Mouse (Mus musculus): ENCODE measurements around the gene Rnf130. TPM values are rescaled to one million over a fixed set of nuclear protein-coding genes. Genes with fewer than 3 reads are reported as not detected.

The Rnf130 gene
- polyA plus RNA-seq, 1 experiment from 2014 or later = 90.9 TPM

DNA sequence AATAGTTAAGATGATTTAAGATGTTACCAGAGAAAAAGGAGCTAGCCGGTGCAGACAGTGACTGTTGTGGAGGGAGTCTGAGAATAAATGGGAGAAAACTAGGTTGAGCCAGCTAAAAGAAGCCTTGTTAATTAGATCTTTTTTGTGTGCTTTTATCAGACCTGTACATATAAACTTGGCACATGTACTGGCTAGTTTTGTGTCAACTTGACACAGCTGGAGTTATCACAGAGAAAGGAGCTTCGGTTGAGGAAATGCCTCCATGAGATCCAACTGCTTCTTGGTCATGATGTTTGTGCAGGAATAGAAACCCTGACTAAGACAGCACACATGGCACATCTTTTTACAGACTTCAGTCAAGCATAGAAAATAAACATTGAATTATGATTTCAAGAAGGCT, 32.6 kb downstream of the Rnf130 start:
- no peaks in the 10 kb centered on the region for H3K4me1 ChIP-seq (ENCODE audit: control insufficient read depth, insufficient read depth, low read length)
- no peaks in the 10 kb centered on the region for H3K27me3 ChIP-seq (ENCODE audit: control insufficient read depth, insufficient read depth, low read length)
- DNase-seq (ENCODE audit: low spot score, missing footprints) (no peak), ATAC-seq (ENCODE audit: low FRiP score) (no peak)
- 89% methylated on average over 2 of the region's 2 CpGs for WGBS
- H3K9ac ChIP-seq (ENCODE audit: low read length) = no peak overlapping the region
- H3K4me2 ChIP-seq = no peak overlapping the region
- H3K36me3 ChIP-seq (ENCODE audit: control insufficient read depth, insufficient read depth, low read length) = peaks cover 7% of the 10 kb centered on the region; the same call in 1 of the 2 replicates
- H3K27ac ChIP-seq (ENCODE audit: low read depth, low read length) = no peak overlapping the region
- H3K4me3 ChIP-seq (ENCODE audit: low read depth, low read length) = no peak overlapping the region
- H3K9me3 ChIP-seq (ENCODE audit: control insufficient read depth, low read length) = no peaks in the 10 kb centered on the region

- Histone ChIP-seq H3K27me3 (ENCODE audit: control insufficient read depth, insufficient read depth, low read length) (no peaks in the 10 kb centered on the region), H3K27ac (ENCODE audit: low read depth, low read length) (no peak overlapping the region), H3K4me3 (ENCODE audit: low read depth, low read length) (no peak overlapping the region), H3K9ac (ENCODE audit: low read length) (no peak overlapping the region), H3K4me2 (no peak overlapping the region), H3K4me1 (ENCODE audit: control insufficient read depth, insufficient read depth, low read length) (no peaks in the 10 kb centered on the region), H3K9me3 (ENCODE audit: control insufficient read depth, low read length) (no peaks in the 10 kb centered on the region), H3K36me3 (ENCODE audit: control insufficient read depth, insufficient read depth, low read length) (peaks cover 7% of the 10 kb centered on the region; the same call in 1 of the 2 replicates)
- ATAC-seq (ENCODE audit: low FRiP score) (no peak), DNase-seq (ENCODE audit: low spot score, missing footprints) (no peak)
- WGBS = 96% methylated on average over 6 of the region's 6 CpGs
Measured at GRCm38 (mm10) chr11:50058277-50058676, 33.1 kb downstream of the Rnf130 start.

- H3K9me3 ChIP-seq (ENCODE audit: control insufficient read depth, low read length) = no peaks in the 10 kb centered on the region
- DNase-seq (ENCODE audit: low spot score, missing footprints) (no peak), ATAC-seq (ENCODE audit: low FRiP score) (no peak)
- no peak overlapping the region for H3K4me3 ChIP-seq (ENCODE audit: low read depth, low read length)
- H3K4me1 ChIP-seq (ENCODE audit: control insufficient read depth, insufficient read depth, low read length) = no peaks in the 10 kb centered on the region
- WGBS = 91% methylated on average over 6 of the region's 6 CpGs
- peaks cover 4% of the 10 kb centered on the region; the same call in 1 of the 2 replicates for H3K36me3 ChIP-seq (ENCODE audit: control insufficient read depth, insufficient read depth, low read length)
- H3K27me3 ChIP-seq (ENCODE audit: control insufficient read depth, insufficient read depth, low read length) = no peaks in the 10 kb centered on the region
- no peak overlapping the region for H3K27ac ChIP-seq (ENCODE audit: low read depth, low read length)
- H3K9ac ChIP-seq (ENCODE audit: low read length) = no peak overlapping the region
- no peak overlapping the region for H3K4me2 ChIP-seq
Measured at GRCm38 (mm10) chr11:50059045-50059444, 33.9 kb downstream of the Rnf130 start.

DNA sequence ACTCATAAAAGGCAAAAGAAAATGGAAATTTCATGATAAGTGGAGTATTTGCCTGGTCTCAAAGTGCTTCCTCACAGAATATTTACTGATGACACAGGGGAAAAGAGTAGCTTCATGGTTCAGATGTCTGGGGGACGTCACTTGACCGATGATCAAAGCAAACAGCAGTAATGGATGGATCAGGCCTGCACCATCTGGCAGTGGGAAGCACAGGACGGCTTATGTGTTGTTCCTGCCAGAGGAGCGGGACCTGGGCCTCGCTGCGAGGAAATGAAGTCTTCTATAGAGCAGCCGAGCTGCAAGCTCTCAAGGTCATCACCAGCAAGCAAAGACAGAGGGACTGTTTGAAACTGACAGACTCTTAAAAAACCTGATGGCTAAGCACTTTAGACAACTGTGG, 37.0 kb downstream of the Rnf130 start:
- ATAC-seq (ENCODE audit: low FRiP score) (no peak), DNase-seq (ENCODE audit: low spot score, missing footprints) (no peak)
- H3K9me3 ChIP-seq (ENCODE audit: control insufficient read depth, low read length) = no peaks in the 10 kb centered on the region
- WGBS = 73% methylated on average over 7 of the region's 7 CpGs
- no peak overlapping the region for H3K9ac ChIP-seq (ENCODE audit: low read length)
- H3K4me3 ChIP-seq (ENCODE audit: low read depth, low read length) = no peak overlapping the region
- H3K4me2 ChIP-seq = no peak overlapping the region
- H3K4me1 ChIP-seq (ENCODE audit: control insufficient read depth, insufficient read depth, low read length) = no peaks in the 10 kb centered on the region
- no peak overlapping the region for H3K27ac ChIP-seq (ENCODE audit: low read depth, low read length)
- H3K27me3 ChIP-seq (ENCODE audit: control insufficient read depth, insufficient read depth, low read length) = no peaks in the 10 kb centered on the region
- H3K36me3 ChIP-seq (ENCODE audit: control insufficient read depth, insufficient read depth, low read length) = peaks cover 3% of the 10 kb centered on the region; the same call in 1 of the 2 replicates

DNA sequence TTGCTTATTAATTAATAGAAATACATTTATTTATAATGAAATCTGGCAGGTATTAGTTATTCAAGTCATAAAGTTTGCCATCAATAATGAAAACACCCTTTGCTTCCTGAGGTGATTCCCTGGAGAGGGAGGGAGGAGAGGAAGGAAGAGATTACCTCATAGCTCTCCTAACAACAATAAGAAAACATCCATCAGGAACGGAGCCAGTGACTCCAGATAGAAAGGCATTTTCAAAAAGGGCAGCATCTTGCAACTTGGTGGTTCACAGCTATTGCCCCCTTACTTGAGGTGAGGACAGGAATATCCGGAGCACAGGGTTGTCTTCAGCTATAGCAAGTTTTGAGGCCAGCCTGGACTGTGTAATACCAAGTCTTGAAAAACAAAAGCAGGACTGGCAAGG, 40.9 kb downstream of the Rnf130 start:
- H3K9me3 ChIP-seq (ENCODE audit: control insufficient read depth, low read length) = no peaks in the 10 kb centered on the region
- no peaks in the 10 kb centered on the region for H3K27me3 ChIP-seq (ENCODE audit: control insufficient read depth, insufficient read depth, low read length)
- 81% methylated on average over 2 of the region's 2 CpGs for WGBS
- ATAC-seq (ENCODE audit: low FRiP score) (no peak), DNase-seq (ENCODE audit: low spot score, missing footprints) (no peak)
- H3K27ac ChIP-seq (ENCODE audit: low read depth, low read length) = no peak overlapping the region
- no peaks in the 10 kb centered on the region for H3K36me3 ChIP-seq (ENCODE audit: control insufficient read depth, insufficient read depth, low read length)
- H3K9ac ChIP-seq (ENCODE audit: low read length) = no peak overlapping the region
- H3K4me3 ChIP-seq (ENCODE audit: low read depth, low read length) = no peak overlapping the region
- no peaks in the 10 kb centered on the region for H3K4me1 ChIP-seq (ENCODE audit: control insufficient read depth, insufficient read depth, low read length)
- no peak overlapping the region for H3K4me2 ChIP-seq

DNA sequence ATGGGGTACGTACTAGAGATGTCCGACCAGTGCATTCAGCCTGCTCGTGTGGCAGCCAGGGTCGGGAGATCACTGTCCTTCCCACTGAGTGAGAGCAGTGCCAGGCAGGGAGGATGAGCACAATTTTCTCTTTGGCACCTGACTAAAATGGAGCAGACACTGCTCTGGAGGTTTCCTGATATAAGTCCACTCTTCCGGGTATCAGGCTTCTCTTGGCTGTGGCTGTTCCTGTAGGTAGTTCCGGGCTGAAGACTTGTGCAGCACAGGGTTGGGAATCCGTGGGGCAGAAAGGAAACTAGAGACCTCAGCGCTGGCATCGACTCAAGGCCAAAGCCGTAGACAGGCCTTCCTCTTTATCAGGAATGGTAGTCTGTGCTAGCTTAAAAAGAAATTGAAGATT, 48.7 kb downstream of the Rnf130 start:
- DNase-seq (ENCODE audit: low spot score, missing footprints) (no peak), ATAC-seq (ENCODE audit: low FRiP score) (no peak)
- 94% methylated on average over 10 of the region's 10 CpGs for WGBS
- Histone ChIP-seq H3K9me3 (ENCODE audit: control insufficient read depth, low read length) (no peaks in the 10 kb centered on the region), H3K36me3 (ENCODE audit: control insufficient read depth, insufficient read depth, low read length) (no peaks in the 10 kb centered on the region), H3K27ac (ENCODE audit: low read depth, low read length) (no peak overlapping the region), H3K4me2 (no peak overlapping the region), H3K27me3 (ENCODE audit: control insufficient read depth, insufficient read depth, low read length) (no peaks in the 10 kb centered on the region), H3K4me1 (ENCODE audit: control insufficient read depth, insufficient read depth, low read length) (no peaks in the 10 kb centered on the region), H3K9ac (ENCODE audit: low read length) (no peak overlapping the region), H3K4me3 (ENCODE audit: low read depth, low read length) (no peak overlapping the region)

DNA sequence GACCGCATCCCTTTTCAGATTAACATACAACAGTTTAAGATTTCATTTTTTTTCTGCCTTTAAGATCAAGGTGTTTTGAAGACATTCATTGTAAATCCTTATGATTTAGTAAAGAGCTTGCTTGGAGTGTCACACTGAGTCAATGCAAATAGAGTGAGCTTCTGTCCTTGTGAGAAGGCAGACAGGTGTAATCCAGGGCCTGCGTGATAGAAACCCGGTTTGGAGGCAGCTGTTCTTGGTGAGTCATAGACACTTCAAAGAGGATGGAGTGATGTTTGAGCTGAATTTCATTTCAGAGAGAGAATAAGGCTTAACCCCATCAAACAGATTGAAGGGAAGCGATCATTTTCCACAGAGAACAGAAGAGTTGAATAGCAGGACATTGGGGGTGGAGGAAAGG, 51.6 kb downstream of the Rnf130 start:
- no peaks in the 10 kb centered on the region for H3K36me3 ChIP-seq (ENCODE audit: control insufficient read depth, insufficient read depth, low read length)
- no peaks in the 10 kb centered on the region for H3K27me3 ChIP-seq (ENCODE audit: control insufficient read depth, insufficient read depth, low read length)
- no peak overlapping the region for H3K9ac ChIP-seq (ENCODE audit: low read length)
- H3K27ac ChIP-seq (ENCODE audit: low read depth, low read length) = no peak overlapping the region
- H3K4me2 ChIP-seq = no peak overlapping the region
- no peak for DNase-seq (ENCODE audit: low spot score, missing footprints)
- H3K4me1 ChIP-seq (ENCODE audit: control insufficient read depth, insufficient read depth, low read length) = no peaks in the 10 kb centered on the region
- H3K4me3 ChIP-seq (ENCODE audit: low read depth, low read length) = no peak overlapping the region
- ATAC-seq (ENCODE audit: low FRiP score) = no peak
- WGBS = 92% methylated on average over 4 of the region's 4 CpGs
- H3K9me3 ChIP-seq (ENCODE audit: control insufficient read depth, low read length) = no peaks in the 10 kb centered on the region

DNA sequence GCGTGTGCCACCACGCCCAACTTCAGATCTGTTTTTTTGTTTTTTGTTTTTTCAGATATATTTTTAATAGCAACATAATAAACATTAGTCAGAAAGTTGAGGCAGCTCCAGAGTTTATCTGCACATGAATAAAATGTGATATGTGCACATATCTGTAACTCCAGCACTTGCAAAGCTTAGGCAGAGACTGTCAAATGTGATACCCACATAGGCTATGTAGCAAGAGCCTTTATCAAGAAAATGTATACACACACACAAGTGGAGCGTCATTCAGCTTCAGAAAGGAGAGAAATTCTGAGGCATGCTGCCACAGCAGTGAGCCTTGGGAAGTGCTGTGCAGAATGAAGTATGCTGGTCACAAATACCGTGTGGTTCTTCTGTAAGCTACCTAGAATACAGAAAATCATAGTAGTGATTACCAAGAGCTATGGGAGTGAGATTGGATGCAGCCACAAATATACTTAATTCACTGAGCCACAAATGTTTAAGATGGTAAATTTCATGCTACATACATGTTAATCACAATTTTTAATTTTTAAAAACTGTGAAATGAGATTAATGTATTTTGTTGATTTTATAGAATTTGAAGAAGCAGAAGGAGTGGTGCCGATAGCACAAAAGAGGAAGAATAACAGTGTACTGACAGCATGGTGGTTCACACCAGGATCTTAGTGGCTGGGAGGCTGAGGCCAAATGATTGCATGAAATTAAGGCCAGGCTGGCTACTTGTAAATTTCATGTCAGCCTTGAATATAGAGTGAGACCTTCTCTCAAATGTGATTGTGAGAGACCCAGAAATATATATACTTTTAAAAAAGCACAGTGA, 56.4 kb downstream of the Rnf130 start:
- DNase-seq (ENCODE audit: low spot score, missing footprints) (peak; percentile 56), ATAC-seq (ENCODE audit: low FRiP score) (no peak)
- Histone ChIP-seq H3K9me3 (ENCODE audit: control insufficient read depth, low read length) (no peaks in the 10 kb centered on the region), H3K27ac (ENCODE audit: low read depth, low read length) (no peak overlapping the region), H3K9ac (ENCODE audit: low read length) (no peak overlapping the region), H3K4me2 (no peak overlapping the region), H3K4me1 (ENCODE audit: control insufficient read depth, insufficient read depth, low read length) (no peaks in the 10 kb centered on the region), H3K27me3 (ENCODE audit: control insufficient read depth, insufficient read depth, low read length) (no peaks in the 10 kb centered on the region), H3K36me3 (ENCODE audit: control insufficient read depth, insufficient read depth, low read length) (no peaks in the 10 kb centered on the region; the same call in none of the 2 replicates), H3K4me3 (ENCODE audit: low read depth, low read length) (no peak overlapping the region)
- 93% methylated on average over 5 of the region's 5 CpGs for WGBS

GRCm38 (mm10) chr11:50086211-50086610, 61.1 kb downstream of the Rnf130 start:
- ATAC-seq (ENCODE audit: low FRiP score) (no peak), DNase-seq (ENCODE audit: low spot score, missing footprints) (no peak)
- H3K36me3 ChIP-seq (ENCODE audit: control insufficient read depth, insufficient read depth, low read length) = peaks cover 9% of the 10 kb centered on the region
- no peak overlapping the region for H3K4me3 ChIP-seq (ENCODE audit: low read depth, low read length)
- H3K4me1 ChIP-seq (ENCODE audit: control insufficient read depth, insufficient read depth, low read length) = peaks cover 11% of the 10 kb centered on the region; the same call in 1 of the 2 replicates
- no peak overlapping the region for H3K9ac ChIP-seq (ENCODE audit: low read length)
- H3K9me3 ChIP-seq (ENCODE audit: control insufficient read depth, low read length) = no peaks in the 10 kb centered on the region
- no peak overlapping the region for H3K4me2 ChIP-seq
- no peak overlapping the region for H3K27ac ChIP-seq (ENCODE audit: low read depth, low read length)
- WGBS = 94% methylated on average over 3 of the region's 3 CpGs
- no peaks in the 10 kb centered on the region for H3K27me3 ChIP-seq (ENCODE audit: control insufficient read depth, insufficient read depth, low read length)
